Mouse (Mus musculus): ENCODE data around the gene Zbtb26.

DNA sequence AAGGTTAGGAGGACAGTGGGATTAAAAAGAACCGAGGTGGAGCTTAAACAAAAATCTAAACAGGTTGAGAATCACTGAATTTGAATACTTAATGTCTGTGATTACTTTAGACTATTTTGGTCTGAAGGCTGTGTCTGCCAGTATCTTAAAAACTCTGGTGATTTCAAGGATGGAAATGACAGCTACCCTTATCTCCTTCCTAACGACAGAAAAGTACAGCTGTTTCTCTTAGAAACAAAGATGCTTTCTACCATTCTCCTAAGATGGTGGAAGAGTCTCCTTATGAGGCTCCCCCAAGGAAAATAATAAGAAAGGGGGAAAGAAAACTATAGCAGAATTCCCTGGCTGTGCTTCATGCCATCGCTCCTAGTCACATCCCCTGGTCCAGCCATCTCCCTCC, 21.0 kb downstream of the Zbtb26 start:
- TF ChIP-seq POLR2A (IDR thresholded peaks at IDR 0.05; ENCODE audit: extremely low read depth, insufficient read depth, low read length) (no peak), CTCF (IDR thresholded peaks at IDR 0.05; ENCODE audit: low read depth, low read length) (no peak)

Data from liver, adult 2 months (tissue).